ENCODE assay signal across 28 mouse cellular contexts in genomic region chr19:21769796-21770195, GRCm38 (mm10). TPM values are rescaled to one million over a fixed set of nuclear protein-coding genes. Genes with fewer than 3 reads are reported as not detected.
DNase-seq lines count a peak whose midpoint lies in the region; ATAC-seq lines count a peak whose summit lies in the region.
"Had no signal": no experiment of that assay in that cellular context is flagged by ENCODE, and none has a peak within 500 bp of the region (broad histone marks: within the 10 kb centered on the region; RNA-seq: fewer than 3 reads in every experiment).

No protein-coding gene starts in this region.

- no peak for ATAC-seq in limb, embryonic 13.5 days (ENCODE audit: low FRiP score, low read depth)
- ATAC-seq in embryonic facial prominence, embryonic 15.5 days (ENCODE audit: insufficient number of reproducible peaks, low FRiP score, low TSS enrichment, low read depth): peak; percentile 80; the same call in 1 of the 2 replicates
- ATAC-seq in kidney, embryonic 14.5 days (ENCODE audit: low FRiP score, low TSS enrichment): no peak
- ATAC-seq: activated CD4-positive, CD25-positive, alpha-beta regulatory T cell, adult 4 months; CD4-positive, CD25-positive, alpha-beta regulatory T cell, adult 4 months; forebrain, embryonic 13.5 days; forebrain, embryonic 16.5 days; hindbrain, postnatal 0 days; intestine, postnatal 0 days had no signal

- no peak overlapping the region for H3K9ac ChIP-seq in limb, embryonic 13.5 days
- H3K9ac ChIP-seq in embryonic facial prominence, embryonic 15.5 days: no peak overlapping the region
- no peak overlapping the region for H3K9ac ChIP-seq in kidney, embryonic 14.5 days (ENCODE audit: low read depth, low read length)
- H3K9ac ChIP-seq: forebrain, embryonic 13.5 days; heart, embryonic 12.5 days; heart, embryonic 15.5 days; hindbrain, embryonic 13.5 days had no signal

- no peaks in the 10 kb centered on the region for H3K9me3 ChIP-seq in limb, embryonic 13.5 days
- H3K9me3 ChIP-seq in limb, embryonic 10.5 days (replicated peaks): no peaks in the 10 kb centered on the region
- H3K9me3 ChIP-seq in embryonic facial prominence, embryonic 15.5 days (replicated peaks): no peaks in the 10 kb centered on the region
- no peaks in the 10 kb centered on the region for H3K9me3 ChIP-seq in kidney, embryonic 14.5 days (ENCODE audit: control insufficient read depth, low read length)
- H3K9me3 ChIP-seq: forebrain, embryonic 10.5 days; forebrain, embryonic 13.5 days; heart, embryonic 12.5 days; heart, embryonic 15.5 days; hindbrain, embryonic 10.5 days; hindbrain, embryonic 13.5 days had no signal

- WGBS in limb, embryonic 13.5 days: 49% methylated on average over 3 of the region's 3 CpGs
- 80% methylated on average over 3 of the region's 3 CpGs for WGBS in limb, embryonic 10.5 days
- WGBS in embryonic facial prominence, embryonic 15.5 days: 22% methylated on average over 3 of the region's 3 CpGs
- 74% methylated on average over 3 of the region's 3 CpGs for WGBS in kidney, embryonic 14.5 days

- peaks cover 3% of the 10 kb centered on the region; the same call in 1 of the 2 replicates for H3K4me1 ChIP-seq in limb, embryonic 13.5 days
- H3K4me1 ChIP-seq in limb, embryonic 10.5 days: peaks cover 12% of the 10 kb centered on the region
- H3K4me1 ChIP-seq in embryonic facial prominence, embryonic 15.5 days: no peaks in the 10 kb centered on the region
- H3K4me1 ChIP-seq in kidney, embryonic 14.5 days (ENCODE audit: control insufficient read depth, insufficient read depth, low read length): no peaks in the 10 kb centered on the region
- H3K4me1 ChIP-seq: forebrain, embryonic 13.5 days had no signal

- DNase-seq in limb, embryonic 10.5 days (ENCODE audit: low spot score): no peak
- DNase-seq in NIH3T3 (ENCODE audit: low read depth): peak; percentile 89
- DNase-seq in cerebellum, postnatal 25 days: no peak
- no peak for DNase-seq in frontal cortex, postnatal 10 days (ENCODE audit: low spot score in 2 of 2)
- DNase-seq: adrenal gland, adult 8-10 months; adrenal gland, postnatal 25 days; cerebellum, adult 11-12 months; cerebellum, adult 8-10 months; cerebellum, postnatal 10 days; gastrocnemius, adult 2 months; gastrocnemius, postnatal 14 days; heart, adult 18-20 months; heart, postnatal 10 days; heart, postnatal 36 days had no signal

- H3K27ac ChIP-seq in limb, embryonic 13.5 days: peak overlapping the region; percentile 44; the same call in 1 of the 2 replicates
- H3K27ac ChIP-seq in limb, embryonic 10.5 days: no peak overlapping the region
- peak overlapping the region; percentile 85 for H3K27ac ChIP-seq in embryonic facial prominence, embryonic 15.5 days (replicated peaks)
- H3K27ac ChIP-seq in kidney, embryonic 14.5 days (ENCODE audit: low read depth, low read length): no peak overlapping the region
- H3K27ac ChIP-seq: forebrain, embryonic 10.5 days; forebrain, embryonic 13.5 days; gastrocnemius, adult 2 months; heart, embryonic 15.5 days; hindbrain, embryonic 10.5 days; hindbrain, embryonic 13.5 days; hindbrain, postnatal 0 days had no signal

- no peak overlapping the region for H3K4me3 ChIP-seq in limb, embryonic 13.5 days
- H3K4me3 ChIP-seq in limb, embryonic 10.5 days: no peak overlapping the region
- H3K4me3 ChIP-seq in embryonic facial prominence, embryonic 15.5 days (replicated peaks): no peak overlapping the region
- no peak overlapping the region for H3K4me3 ChIP-seq in kidney, embryonic 14.5 days (ENCODE audit: low read length)
- H3K4me3 ChIP-seq: forebrain, embryonic 10.5 days; forebrain, embryonic 13.5 days; gastrocnemius, adult 2 months; heart, embryonic 12.5 days; heart, embryonic 15.5 days; hindbrain, embryonic 10.5 days; hindbrain, embryonic 13.5 days had no signal

- no peak overlapping the region for H3K4me2 ChIP-seq in limb, embryonic 13.5 days (replicated peaks)
- H3K4me2 ChIP-seq in embryonic facial prominence, embryonic 15.5 days (replicated peaks): no peak overlapping the region
- H3K4me2 ChIP-seq in kidney, embryonic 14.5 days (replicated peaks; ENCODE audit: low read depth, low read length): no peak overlapping the region
- H3K4me2 ChIP-seq: forebrain, embryonic 13.5 days; heart, embryonic 12.5 days; heart, embryonic 15.5 days; hindbrain, embryonic 13.5 days had no signal

- no peaks in the 10 kb centered on the region for H3K36me3 ChIP-seq in limb, embryonic 13.5 days
- H3K36me3 ChIP-seq in limb, embryonic 10.5 days: no peaks in the 10 kb centered on the region
- no peaks in the 10 kb centered on the region for H3K36me3 ChIP-seq in embryonic facial prominence, embryonic 15.5 days
- no peaks in the 10 kb centered on the region for H3K36me3 ChIP-seq in kidney, embryonic 14.5 days (ENCODE audit: control insufficient read depth, insufficient read depth, low read length)
- H3K36me3 ChIP-seq: forebrain, embryonic 10.5 days; heart, embryonic 12.5 days; heart, embryonic 15.5 days; hindbrain, embryonic 10.5 days; hindbrain, embryonic 13.5 days had no signal

- H3K27me3 ChIP-seq in limb, embryonic 13.5 days: no peaks in the 10 kb centered on the region
- H3K27me3 ChIP-seq in limb, embryonic 10.5 days (ENCODE audit: low read depth, poor library complexity, severe bottlenecking): no peaks in the 10 kb centered on the region
- no peaks in the 10 kb centered on the region for H3K27me3 ChIP-seq in embryonic facial prominence, embryonic 15.5 days
- H3K27me3 ChIP-seq in kidney, embryonic 14.5 days (ENCODE audit: control insufficient read depth, insufficient read depth, low read length): no peaks in the 10 kb centered on the region
- H3K27me3 ChIP-seq: forebrain, embryonic 13.5 days; heart, embryonic 12.5 days; heart, embryonic 15.5 days; hindbrain, embryonic 13.5 days had no signal

RNA-seq across cellular contexts. Expression of gene Cemip2, which starts 8.3 kb away (rescaled TPM):
- 36.9 and 39.0 TPM in 2 replicates for polyA plus RNA-seq in limb, embryonic 13.5 days (2015; fragmentation: Nextera tagmentation; extraction: Ambion mirVana)
- polyA plus RNA-seq in limb, embryonic 10.5 days (2016; fragmentation: Nextera tagmentation; extraction: Ambion mirVana): 39.3 and 51.7 TPM in 2 replicates
- polyA plus RNA-seq in embryonic facial prominence, embryonic 15.5 days (2015; fragmentation: Nextera tagmentation; extraction: Ambion mirVana): 30.8 and 33.0 TPM in 2 replicates
- polyA plus RNA-seq in kidney, embryonic 14.5 days (2014; fragmentation: Nextera tagmentation; extraction: Ambion mirVana): 16.6 and 26.8 TPM in 2 replicates

Comparison
In these comparisons a context has a peak if more than half of its experiments do, and no peak if none do; other contexts are left out.
1. H3K27ac ChIP-seq: peak in limb, embryonic 13.5 days (single experiment) and embryonic facial prominence, embryonic 15.5 days (single experiment); none in limb, embryonic 10.5 days (single experiment) and kidney, embryonic 14.5 days (single experiment).